Mouse (Mus musculus) ES-E14 (cell line): ENCODE data around the gene Dram2. TPM values are rescaled to one million over a fixed set of nuclear protein-coding genes. Genes with fewer than 3 reads are reported as not detected.
"Not testable (repeated sequence)": the region's sequence is repeated elsewhere in the genome, so short reads cannot be mapped to it uniquely, and the experiment has no call there.

ENCODE experiments used
- DNase-seq: peaks from one replicate; pipeline ENCODE4 v3.0.0-alpha.2; 2013; ENCODE audit warnings: low read depth, low spot score
- H3K27ac ChIP-seq: 2 replicates; pipeline ENCODE4 v1.5.1; 2012; ENCODE audit warnings: low read depth, mild to moderate bottlenecking, low read length, moderate library complexity, mixed read lengths; ENCODE audit not compliant: poor library complexity, insufficient read depth, severe bottlenecking
- H3K36me3 ChIP-seq: 2 replicates; pipeline ENCODE4 v1.6.1; 2012; ENCODE audit warnings: mild to moderate bottlenecking, low read length, moderate library complexity, mixed read lengths; ENCODE audit not compliant: control insufficient read depth, poor library complexity, insufficient read depth, severe bottlenecking
- H3K4me1 ChIP-seq, 2 experiments: fragments of 150-350 bp in 1 of 2; sonication (generic) in 1 of 2; 2 replicates each; pipeline ENCODE4 v1.6.1; 2012; ENCODE audit warnings: low read length in 2 of 2, mild to moderate bottlenecking in 1 of 2, mixed read lengths in 1 of 2; ENCODE audit not compliant: control insufficient read depth in 2 of 2, insufficient read depth in 2 of 2, poor library complexity in 1 of 2
- H3K4me3 ChIP-seq, 2 experiments: fragments of 150-350 bp in 1 of 2; sonication (generic) in 1 of 2; 2 replicates each; pipeline ENCODE4 v1.5.1; 2012; ENCODE audit warnings: low read length in 2 of 2, low read depth in 1 of 2, mild to moderate bottlenecking in 1 of 2, mixed read lengths in 1 of 2; ENCODE audit not compliant: insufficient read depth in 1 of 2, poor library complexity in 1 of 2, severe bottlenecking in 1 of 2
- H3K9ac ChIP-seq: 2 replicates; pipeline ENCODE4 v1.6.1; 2012; ENCODE audit warnings: low read depth, mild to moderate bottlenecking, low read length, mixed read lengths; ENCODE audit not compliant: poor library complexity, insufficient read depth, severe bottlenecking
- H3K9me3 ChIP-seq: fragments of 150-350 bp; sonication (generic); 2 replicates; pipeline ENCODE4 v1.6.1; 2012; ENCODE audit warnings: low read depth, mild to moderate bottlenecking, low read length; ENCODE audit not compliant: control insufficient read depth, insufficient read depth
- CHD2 ChIP-seq: IDR thresholded peaks from 2 replicates; pipeline ENCODE4 v1.6.1; 2014; ENCODE audit warnings: mild to moderate bottlenecking, low read depth, low read length, inconsistent platforms
- HCFC1 ChIP-seq: IDR thresholded peaks from 2 replicates; pipeline ENCODE4 v1.6.1; 2012; ENCODE audit warnings: low read length, inconsistent platforms, borderline replicate concordance; ENCODE audit not compliant: insufficient read depth
- MAFK ChIP-seq: IDR thresholded peaks from 2 replicates; pipeline ENCODE4 v1.6.1; 2014; ENCODE audit warnings: mild to moderate bottlenecking, low read depth, low read length, inconsistent platforms; ENCODE audit not compliant: insufficient read depth
- ZC3H11A ChIP-seq: IDR thresholded peaks from 2 replicates; pipeline ENCODE4 v1.6.1; 2012; ENCODE audit warnings: low read depth, mild to moderate bottlenecking, inconsistent platforms, low read length, borderline replicate concordance
- ZNF384 ChIP-seq: IDR thresholded peaks from 2 replicates; pipeline ENCODE4 v1.6.1; 2012; ENCODE audit warnings: low read depth, low read length, inconsistent platforms
- in situ Hi-C, 2 experiments: fragments of 600-800 bp; cut with MboI; formaldehyde crosslinking; loops; one replicate each; pipeline ENCODE4 v1.15.1; 2025; ENCODE audit warnings: low sequenced_read_pairs in 2 of 2, inconsistent platforms in 1 of 2; ENCODE audit not compliant: unreplicated experiment in 2 of 2
- total RNA-seq: library from RNA; depleted of rRNA; stranded (reverse); fragments of 300-350 nt; gene quantifications from 2 replicates; pipeline ENCODE4 v1.2.3, GENCODE M21; 2012

The Dram2 gene
- total RNA-seq, 1 experiment, result 15.1 TPM

DNA sequence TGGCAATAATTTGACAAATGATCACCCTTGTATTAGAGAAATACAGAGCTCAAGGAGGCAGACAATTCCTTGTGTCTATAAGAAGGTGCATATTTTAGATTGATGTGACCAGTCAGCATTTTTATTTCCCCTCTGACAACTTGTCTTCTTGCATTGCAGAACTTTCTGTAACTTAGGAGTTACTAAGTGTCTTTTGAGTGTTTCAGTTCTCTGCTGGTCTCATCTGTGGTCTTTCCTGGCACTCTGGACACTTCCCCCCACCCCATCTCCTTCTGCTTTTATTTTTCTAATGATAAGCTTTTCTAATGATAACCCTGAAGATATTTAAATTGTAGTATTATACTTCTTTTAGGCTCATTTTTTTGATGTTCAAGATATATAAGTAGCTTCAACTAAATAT lies 10.7 kb downstream of the Dram2 start:
- no peak for DNase-seq
- TF ChIP-seq CHD2 (no peak), ZNF384 (no peak)

DNA sequence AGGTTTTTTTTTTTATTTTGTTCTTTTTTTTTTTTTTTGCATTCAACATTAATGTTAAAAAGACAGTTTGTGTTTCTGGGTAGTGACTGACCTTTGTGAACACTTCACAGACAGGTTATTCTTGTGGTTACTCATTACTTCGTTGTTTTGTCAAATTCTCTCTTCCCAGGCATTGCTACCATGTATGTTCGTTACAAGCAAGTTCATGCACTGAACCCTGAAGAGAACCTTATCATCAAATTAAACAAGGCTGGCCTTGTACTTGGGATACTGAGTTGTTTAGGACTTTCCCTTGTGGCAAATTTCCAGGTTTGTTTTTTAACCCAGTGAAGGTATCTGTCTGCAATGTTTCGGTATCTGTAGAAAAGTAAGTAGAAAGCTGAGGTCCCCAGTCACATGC lies 18.3 kb downstream of the Dram2 start:
- Histone ChIP-seq H3K9ac (no peak overlapping the region), H3K4me3 (no peak overlapping the region), H3K9me3 (no peaks in the 10 kb centered on the region), H3K36me3 (no peaks in the 10 kb centered on the region), H3K27ac (no peak overlapping the region), H3K4me1 (no peaks in the 10 kb centered on the region)
- in situ Hi-C loops, result no loop called here
- TF ChIP-seq ZNF384, result no peak
- TF ChIP-seq CHD2, result no peak
- no peak for TF ChIP-seq MAFK
- TF ChIP-seq ZC3H11A, result no peak
- DNase-seq, result no peak

More for the DNA sequence above, 10.7 kb downstream of the Dram2 start:
- Histone ChIP-seq H3K9ac (no peak overlapping the region), H3K36me3 (no peaks in the 10 kb centered on the region), H3K4me3 (no peak overlapping the region), H3K27ac (no peak overlapping the region), H3K4me1 (peaks cover 0 to 2% of the 10 kb centered on the region in 2 experiments; a peak in 1 of 4 replicates), H3K9me3 (no peaks in the 10 kb centered on the region)
- in situ Hi-C loops, result no loop called here

DNA sequence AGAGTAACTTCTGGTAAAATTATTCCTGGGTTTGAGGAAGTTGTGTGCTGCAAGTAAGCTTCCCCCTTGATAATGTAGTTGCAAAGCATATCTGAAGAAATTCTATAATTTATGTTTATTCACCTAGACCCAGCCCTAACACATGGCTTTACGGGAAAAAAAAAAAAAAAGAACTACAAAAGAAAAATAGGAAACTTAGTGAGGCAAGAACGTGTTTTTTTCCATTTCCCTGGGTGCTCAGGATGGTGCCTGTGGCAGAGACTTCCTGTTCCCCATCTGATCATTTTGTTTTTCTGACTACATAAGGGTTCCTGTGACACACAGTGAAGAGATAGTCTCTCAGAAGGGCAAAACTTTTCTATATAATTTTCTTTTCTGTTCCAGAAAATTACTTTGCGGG lies 25.6 kb downstream of the Dram2 start:
- H3K36me3 ChIP-seq, result no peaks in the 10 kb centered on the region
- H3K4me3 ChIP-seq, result no peak overlapping the region
- TF ChIP-seq CHD2 (no peak), ZC3H11A (no peak), HCFC1 (no peak), MAFK (no peak), ZNF384 (no peak)
- in situ Hi-C loops, result no loop called here
- no peaks in the 10 kb centered on the region for H3K9me3 ChIP-seq
- no peak for DNase-seq
- no peaks in the 10 kb centered on the region for H3K4me1 ChIP-seq
- no peak overlapping the region for H3K27ac ChIP-seq
- H3K9ac ChIP-seq, result no peak overlapping the region

DNA sequence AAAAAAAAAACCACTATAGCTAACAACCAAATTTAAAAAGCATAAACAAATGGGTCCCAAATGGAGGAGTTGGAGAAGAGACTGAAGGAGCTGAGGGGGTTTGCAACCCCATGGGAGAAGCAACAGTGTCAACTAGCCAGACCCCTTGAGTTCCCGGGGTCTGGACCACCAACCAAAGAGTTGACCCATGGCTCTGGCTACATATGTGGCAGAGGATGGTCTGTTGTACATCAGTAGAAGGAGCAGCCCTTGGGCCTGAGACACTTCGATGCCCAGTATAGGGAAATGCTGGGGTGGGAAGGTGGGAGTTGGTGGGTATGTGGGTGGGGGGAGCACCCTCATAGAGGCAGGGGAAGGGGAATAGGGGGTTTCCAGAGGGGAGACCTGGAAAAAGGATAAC lies 31.7 kb downstream of the Dram2 start:
- Histone ChIP-seq H3K36me3 (no peaks in the 10 kb centered on the region), H3K4me1 (no peaks in the 10 kb centered on the region), H3K9me3 (no peaks in the 10 kb centered on the region), H3K9ac (no peak overlapping the region), H3K4me3 (no peak overlapping the region), H3K27ac (no peak overlapping the region)
- TF ChIP-seq MAFK (no peak), ZC3H11A (no peak), ZNF384 (no peak), HCFC1 (no peak), CHD2 (no peak)
- no peak for DNase-seq
- in situ Hi-C loops, result no loop called here

DNA sequence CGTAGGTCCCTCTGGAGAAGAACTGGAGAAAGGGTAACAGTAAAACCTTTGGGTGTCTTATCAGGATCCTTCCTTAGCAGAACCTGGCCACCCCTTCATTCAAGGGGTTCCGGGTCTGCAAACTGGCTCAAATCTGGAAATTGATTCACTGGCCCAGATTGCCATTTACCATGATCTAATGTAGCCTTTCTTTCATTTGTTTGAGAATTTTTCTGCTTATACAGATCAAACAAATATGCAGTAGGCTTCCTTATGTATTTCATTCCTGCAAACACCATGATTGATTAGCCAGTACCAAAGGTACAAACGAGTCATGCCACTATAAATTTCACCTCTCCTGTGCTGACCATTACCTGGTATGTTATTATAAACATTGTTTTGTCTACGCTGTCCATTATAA lies 46.0 kb downstream of the Dram2 start:
- H3K9me3 ChIP-seq, in situ Hi-C loops: not testable (repeated sequence)

More for the DNA sequence above, 46.0 kb downstream of the Dram2 start:
- not testable (repeated sequence) for H3K4me3 ChIP-seq, H3K4me1 ChIP-seq, H3K9ac ChIP-seq, DNase-seq, H3K36me3 ChIP-seq, H3K27ac ChIP-seq
